Mouse (Mus musculus) thymus, adult 2 months (tissue): ENCODE measurements around the gene Kdm4b. TPM values are rescaled to one million over a fixed set of nuclear protein-coding genes. Genes with fewer than 3 reads are reported as not detected.
A peak's percentile ranks its signal among the peaks of the same experiment; 100 is the strongest.

Experiments
- DNase-seq: peaks from one replicate; pipeline ENCODE4 v3.0.0; 2021
- H3K27ac ChIP-seq: fragments of 200-500 bp; 2 replicates; pipeline ENCODE4 v1.5.1; 2012; ENCODE audit warnings: low read length, control low read depth; ENCODE audit not compliant: control insufficient read depth, insufficient read depth
- H3K27me3 ChIP-seq: fragments of 200-500 bp; 2 replicates; pipeline ENCODE4 v1.6.1; 2012; ENCODE audit warnings: mild to moderate bottlenecking, low read length, moderate library complexity, mixed read lengths; ENCODE audit not compliant: control insufficient read depth, insufficient read depth
- H3K36me3 ChIP-seq: fragments of 200-500 bp; 2 replicates; pipeline ENCODE4 v1.6.1; 2012; ENCODE audit warnings: mild to moderate bottlenecking, low read length, moderate library complexity; ENCODE audit not compliant: control insufficient read depth, insufficient read depth
- H3K4me1 ChIP-seq: fragments of 200-500 bp; replicated peaks from 2 replicates; pipeline ENCODE4 v1.6.1; 2012; ENCODE audit warnings: low read length; ENCODE audit not compliant: control insufficient read depth, insufficient read depth
- H3K4me3 ChIP-seq: fragments of 200-500 bp; 2 replicates; pipeline ENCODE4 v1.5.1; 2012; ENCODE audit warnings: mild to moderate bottlenecking, low read length, control low read depth, moderate library complexity; ENCODE audit not compliant: control insufficient read depth, insufficient read depth
- CTCF ChIP-seq: fragments of 200-500 bp; IDR thresholded peaks from 2 replicates; pipeline ENCODE4 v1.5.1; 2012; ENCODE audit warnings: mild to moderate bottlenecking, control low read depth, low read length, moderate library complexity, borderline replicate concordance; ENCODE audit not compliant: control insufficient read depth, poor library complexity, insufficient read depth; ENCODE audit errors: extremely low read depth
- POLR2A ChIP-seq: fragments of 200-500 bp; IDR thresholded peaks from 2 replicates; pipeline ENCODE4 v1.6.1; 2012; ENCODE audit warnings: mild to moderate bottlenecking, low read length, control low read depth, moderate library complexity; ENCODE audit not compliant: control insufficient read depth, poor library complexity, insufficient read depth; ENCODE audit errors: extremely low read depth
- WGBS: fragments of 180-500 bp; shearing (Covaris S2); methylation state at CpG from one replicate; pipeline ENCODE4 v1.1.7; 2018; 5-methylcytosine and 5-hydroxymethylcytosine counted together
- polyA plus RNA-seq: library from polyadenylated mRNA; depleted of rRNA; stranded (reverse); fragments of >200 nt; gene quantifications from 2 replicates; pipeline ENCODE4 v1.2.3, GENCODE M21; 2012

The Kdm4b gene
- polyA plus RNA-seq, 1 experiment: 94.1 TPM

DNA sequence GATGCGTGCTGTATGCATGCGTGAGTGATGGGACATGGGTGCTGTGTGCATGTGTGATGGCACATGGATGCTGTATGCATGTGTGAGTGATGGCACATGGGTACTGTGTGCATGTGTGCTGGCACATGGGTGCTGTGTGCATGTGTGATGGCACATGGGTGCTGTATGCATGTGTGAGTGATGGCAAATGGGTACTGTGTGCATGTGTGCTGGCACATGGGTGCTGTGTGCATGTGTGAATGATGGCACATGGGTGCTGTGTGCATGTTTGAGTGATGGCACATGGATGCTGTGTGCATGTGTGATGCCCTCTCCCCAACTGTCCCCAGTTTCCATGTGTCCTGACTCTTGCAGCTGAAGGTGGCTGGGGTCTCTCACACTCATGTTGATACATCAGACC is 94.2 kb downstream of the Kdm4b start:
- no peak for DNase-seq
- 99% methylated on average over 2 of the region's 2 CpGs for WGBS
- Histone ChIP-seq H3K36me3 (0 out of 2 replicates have a peak, but pooled peaks cover 8% of the 10 kb centered on the region), H3K4me3 (no peak overlapping the region), H3K4me1 (peaks cover 3% of the 10 kb centered on the region; the same call in 1 of the 2 replicates), H3K27me3 (no peaks in the 10 kb centered on the region), H3K27ac (no peak overlapping the region)
- TF ChIP-seq CTCF (no peak), POLR2A (no peak)

GRCm38 (mm10) chr17:56424726-56425583 is 99.1 kb downstream of the Kdm4b start:
- Histone ChIP-seq H3K36me3 (no peaks in the 10 kb centered on the region), H3K27me3 (no peaks in the 10 kb centered on the region), H3K27ac (no peak overlapping the region), H3K4me3 (peak overlapping the region; percentile 47), H3K4me1 (peaks cover 11% of the 10 kb centered on the region)
- peak; percentile 76 for DNase-seq
- TF ChIP-seq POLR2A (no peak), CTCF (no peak)
- WGBS: 15% methylated on average over 77 of the region's 77 CpGs

- peak; percentile 93 for DNase-seq
- Histone ChIP-seq H3K36me3 (no peaks in the 10 kb centered on the region), H3K27me3 (no peaks in the 10 kb centered on the region), H3K27ac (no peak overlapping the region), H3K4me1 (peaks cover 11% of the 10 kb centered on the region), H3K4me3 (peak overlapping the region; percentile 47)
- under 1% methylated on average over 47 of the region's 47 CpGs for WGBS
- TF ChIP-seq CTCF (peak; percentile 94; the same call in 1 of the 2 replicates), POLR2A (no peak)
Measured at GRCm38 (mm10) chr17:56425584-56425914, 99.7 kb downstream of the Kdm4b start.

- Histone ChIP-seq H3K27ac (no peak overlapping the region), H3K4me1 (peaks cover 11% of the 10 kb centered on the region), H3K36me3 (no peaks in the 10 kb centered on the region), H3K27me3 (no peaks in the 10 kb centered on the region), H3K4me3 (peak overlapping the region; percentile 47)
- no peak for DNase-seq
- 39% methylated on average over 3 of the region's 3 CpGs for WGBS
- TF ChIP-seq POLR2A (no peak), CTCF (no peak)
Measured at GRCm38 (mm10) chr17:56425941-56426340, 100.1 kb downstream of the Kdm4b start.

DNA sequence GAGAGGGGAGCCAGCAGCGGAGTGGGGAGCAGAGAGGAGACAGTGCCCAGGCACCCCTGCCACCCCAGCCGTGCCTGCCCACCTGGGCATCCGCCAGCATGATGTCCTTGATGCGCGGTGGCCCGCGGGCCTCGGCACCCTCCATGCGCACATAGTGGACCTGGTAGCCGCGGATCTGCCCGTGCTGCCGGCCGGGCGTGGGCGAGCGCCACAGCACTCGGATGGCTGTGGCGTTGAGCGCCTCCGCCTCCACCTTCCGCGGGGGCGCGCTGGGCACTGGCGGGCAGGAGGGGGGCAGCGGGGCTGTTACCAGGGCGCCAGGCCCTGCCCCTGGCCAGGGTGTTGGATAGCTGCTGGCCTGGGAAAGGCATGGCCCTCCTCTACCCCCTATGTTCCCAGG is 102.0 kb downstream of the Kdm4b start:
- WGBS: 96% methylated on average over 28 of the region's 28 CpGs
- no peak for DNase-seq
- H3K4me3 ChIP-seq: no peak overlapping the region
- no peak overlapping the region for H3K27ac ChIP-seq
- no peak for TF ChIP-seq POLR2A
- no peaks in the 10 kb centered on the region for H3K27me3 ChIP-seq
- peaks cover 18% of the 10 kb centered on the region for H3K4me1 ChIP-seq
- H3K36me3 ChIP-seq: no peaks in the 10 kb centered on the region

DNA sequence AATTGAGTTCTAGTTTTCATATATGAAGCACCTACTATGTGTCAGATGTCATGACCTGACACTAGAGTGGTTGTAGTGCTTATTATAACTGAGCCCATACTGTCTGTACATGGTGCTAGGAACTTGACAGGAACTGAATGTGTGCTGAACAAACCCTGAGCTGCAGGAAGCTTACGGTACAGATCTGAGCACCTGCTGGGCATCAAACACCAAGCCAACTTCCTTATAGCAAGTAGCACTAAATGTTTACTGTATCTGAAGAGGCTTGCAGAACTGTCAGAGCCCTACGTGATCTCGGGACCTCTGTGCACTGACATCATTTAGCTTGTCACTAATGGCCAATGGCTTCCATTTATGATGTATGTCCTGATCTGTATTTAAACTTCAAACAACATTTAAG is 105.7 kb downstream of the Kdm4b start:
- no peak overlapping the region for H3K4me3 ChIP-seq
- H3K4me1 ChIP-seq: peaks cover 7% of the 10 kb centered on the region
- 19% methylated on average over 3 of the region's 3 CpGs for WGBS
- peak overlapping the region; percentile 27; the same call in 1 of the 2 replicates for H3K27ac ChIP-seq
- no peaks in the 10 kb centered on the region for H3K27me3 ChIP-seq
- no peak for DNase-seq
- TF ChIP-seq CTCF (no peak), POLR2A (no peak)
- H3K36me3 ChIP-seq: peaks cover 4% of the 10 kb centered on the region
